Mouse (Mus musculus): ENCODE measurements around the gene Nat8f6. TPM values are rescaled to one million over a fixed set of nuclear protein-coding genes. Genes with fewer than 3 reads are reported as not detected.
"Not testable (repeated sequence)": the region's sequence is repeated elsewhere in the genome, so short reads cannot be mapped to it uniquely, and the experiment has no call there.

Gene Nat8f6
- not detected in 2 replicates for polyA plus RNA-seq (2016; fragmentation: Nextera tagmentation; extraction: Ambion mirVana)

DNA sequence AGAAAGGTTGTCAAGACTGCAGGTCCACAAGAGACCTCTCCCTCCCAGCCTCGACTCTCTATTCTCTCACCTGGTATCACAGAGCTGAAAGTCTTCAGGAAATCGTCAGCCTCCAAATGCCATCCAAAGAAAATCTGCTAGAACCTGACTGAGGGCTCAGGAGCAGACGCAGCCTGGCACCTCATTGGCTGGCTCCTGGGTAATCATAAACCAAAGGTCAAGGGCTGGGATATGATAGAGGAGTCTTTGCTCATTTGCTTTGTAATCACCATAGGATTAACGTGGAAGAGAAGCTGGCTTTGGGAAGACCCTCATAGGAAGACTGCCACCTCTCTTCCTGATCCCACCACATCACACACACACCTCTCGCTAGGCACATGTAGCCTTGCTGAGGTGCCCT lies at the start of gene Nat8f6, which contains the start of gene Nat8f5:
Nat8f6 (minus strand) TSS at position 118 of the 400 bp plus-strand sequence.
Nat8f5 (minus strand) TSS at position 136 of the 400 bp plus-strand sequence.
- no peaks in the 10 kb centered on the region for H3K9me3 ChIP-seq
- no peaks in the 10 kb centered on the region for H3K4me1 ChIP-seq
- H3K27ac ChIP-seq (replicated peaks), result no peak within 1 kb of the TSS
- no peak for DNase-seq (ENCODE audit: low spot score)
- 86% methylated on average over 5 of the region's 5 CpGs for WGBS
- no peak within 1 kb of the TSS for H3K4me3 ChIP-seq
- H3K27me3 ChIP-seq (replicated peaks; ENCODE audit: low read depth, poor library complexity, severe bottlenecking), result no peaks in the 10 kb centered on the region
- no peaks in the 10 kb centered on the region for H3K36me3 ChIP-seq (replicated peaks)

DNA sequence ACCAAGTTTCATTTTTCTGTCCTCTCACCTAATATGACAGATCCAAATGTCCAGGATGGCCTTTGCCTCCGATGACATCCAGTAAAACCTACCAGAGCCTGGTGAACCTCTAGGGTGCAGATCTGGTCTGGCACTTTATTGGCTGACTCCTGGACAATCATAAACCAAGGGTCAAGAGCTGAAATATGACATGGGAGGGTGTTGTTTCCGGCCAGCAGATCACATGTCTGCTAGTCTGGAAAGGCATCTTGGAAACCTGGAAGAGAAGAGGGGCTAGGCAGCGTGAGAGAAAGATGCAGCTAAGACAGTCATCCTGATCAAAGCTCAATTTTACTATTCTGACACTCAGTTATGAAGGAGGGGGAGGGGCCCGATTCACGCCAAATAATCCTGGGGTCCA lies 48.3 kb upstream of the Nat8f6 start, which contains the start of gene Nat8f2:
Nat8f2 (minus strand) TSS at position 153 of the 400 bp plus-strand sequence.
- H3K36me3 ChIP-seq (replicated peaks); H3K4me3 ChIP-seq; H3K4me1 ChIP-seq; H3K27me3 ChIP-seq (replicated peaks; ENCODE audit: low read depth, poor library complexity, severe bottlenecking); DNase-seq (ENCODE audit: low spot score); H3K9me3 ChIP-seq; H3K27ac ChIP-seq (replicated peaks): not testable (repeated sequence)
- 88% methylated on average over 5 of the region's 5 CpGs for WGBS

- H3K4me3 ChIP-seq, result no peak overlapping the region
- no peak overlapping the region for H3K27ac ChIP-seq (replicated peaks)
- H3K36me3 ChIP-seq (replicated peaks), result no peaks in the 10 kb centered on the region
- WGBS, result 71% methylated on average over 8 of the region's 8 CpGs
- H3K9me3 ChIP-seq, result no peaks in the 10 kb centered on the region
- H3K27me3 ChIP-seq (replicated peaks; ENCODE audit: low read depth, poor library complexity, severe bottlenecking), result no peaks in the 10 kb centered on the region
- no peaks in the 10 kb centered on the region for H3K4me1 ChIP-seq
- no peak for DNase-seq (ENCODE audit: low spot score)
Measured at GRCm38 (mm10) chr6:85867726-85868690, 47.3 kb upstream of the Nat8f6 start.

DNA sequence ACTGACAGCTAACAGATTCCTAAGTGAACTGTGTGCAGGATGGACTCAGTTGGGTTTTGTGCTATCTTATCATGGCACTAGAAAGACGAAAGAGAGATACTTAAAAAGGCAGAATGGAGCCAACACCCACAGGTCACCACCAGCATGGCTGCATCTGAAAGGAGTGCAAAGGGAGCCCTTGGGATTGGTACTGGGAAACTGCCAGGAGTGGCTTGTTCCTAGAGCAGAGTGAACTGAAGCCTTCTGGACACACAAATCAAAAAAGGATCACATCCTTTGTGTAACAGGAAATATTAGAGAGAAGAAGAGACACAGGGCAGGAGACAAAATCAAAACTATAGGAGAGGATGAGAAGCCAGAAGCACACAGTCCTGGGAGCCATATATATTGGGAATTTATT lies 46.2 kb upstream of the Nat8f6 start:
- not testable (repeated sequence) for H3K4me1 ChIP-seq; H3K4me3 ChIP-seq; H3K27ac ChIP-seq (replicated peaks); H3K36me3 ChIP-seq (replicated peaks); H3K9me3 ChIP-seq; H3K27me3 ChIP-seq (replicated peaks; ENCODE audit: low read depth, poor library complexity, severe bottlenecking); DNase-seq (ENCODE audit: low spot score)
- WGBS, result 82% methylated on average over 1 of the region's 1 CpGs

DNA sequence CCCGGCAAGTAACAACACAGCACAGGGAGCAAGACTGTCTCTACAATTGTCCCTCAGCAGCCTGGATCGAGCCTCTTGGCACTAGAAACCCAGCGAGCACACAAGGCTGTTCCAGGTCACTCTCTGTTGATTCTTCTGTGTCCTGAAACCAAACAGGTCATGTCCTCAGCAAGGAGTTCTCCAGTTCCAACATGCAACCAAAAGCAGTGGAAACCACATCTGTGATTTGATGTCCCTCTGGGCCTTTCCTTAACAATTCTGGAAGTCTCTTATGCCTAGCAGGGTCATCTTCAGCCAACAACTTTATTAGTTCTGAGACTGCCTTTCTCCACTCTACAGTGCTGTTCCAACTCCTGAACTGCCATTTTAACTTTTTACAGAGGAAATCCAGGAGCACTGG lies 45.4 kb upstream of the Nat8f6 start:
- H3K27me3 ChIP-seq (replicated peaks; ENCODE audit: low read depth, poor library complexity, severe bottlenecking); DNase-seq (ENCODE audit: low spot score); H3K9me3 ChIP-seq; H3K27ac ChIP-seq (replicated peaks); H3K4me3 ChIP-seq; H3K4me1 ChIP-seq; H3K36me3 ChIP-seq (replicated peaks): not testable (repeated sequence)
- 86% methylated on average over 3 of the region's 3 CpGs for WGBS

DNA sequence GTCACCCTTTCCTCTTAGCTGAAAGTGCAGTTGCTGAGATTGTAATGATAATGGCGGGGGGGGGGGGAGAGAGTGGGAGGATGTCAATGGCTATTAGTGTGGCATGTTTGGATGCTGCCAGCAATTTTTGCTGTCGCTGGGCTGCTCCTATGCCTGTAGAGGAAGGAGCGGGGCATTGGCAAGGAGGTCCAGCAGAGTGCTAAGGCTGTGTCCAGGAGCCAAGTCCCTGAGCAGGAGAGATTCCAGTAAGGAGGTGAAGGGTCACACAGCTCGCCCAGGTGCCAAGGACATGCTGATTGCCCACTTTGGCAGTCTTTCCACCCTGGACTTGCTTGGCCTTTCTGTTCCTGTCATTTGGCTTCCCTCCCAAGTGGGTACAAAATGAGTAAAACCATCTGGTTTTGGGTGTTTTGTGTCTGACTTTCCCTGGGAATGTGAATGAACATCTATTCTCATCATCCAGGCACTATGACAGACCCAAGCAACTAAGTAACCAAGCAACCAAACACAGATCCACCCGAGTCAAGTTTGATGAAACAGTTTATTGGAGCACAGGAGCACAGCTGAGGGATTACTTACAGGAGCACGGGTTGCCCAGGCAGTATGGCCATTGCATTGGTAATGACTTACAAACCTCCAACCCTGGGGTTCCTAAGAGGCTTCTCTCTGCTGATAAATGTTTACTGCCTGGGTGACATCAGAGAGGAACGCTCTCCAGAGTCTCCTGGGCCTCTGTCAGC lies 44.3 kb upstream of the Nat8f6 start:
- H3K9me3 ChIP-seq; H3K27me3 ChIP-seq (replicated peaks; ENCODE audit: low read depth, poor library complexity, severe bottlenecking); H3K36me3 ChIP-seq (replicated peaks); H3K4me1 ChIP-seq; DNase-seq (ENCODE audit: low spot score); H3K4me3 ChIP-seq; H3K27ac ChIP-seq (replicated peaks): not testable (repeated sequence)
- 72% methylated on average over 6 of the region's 7 CpGs for WGBS

DNA sequence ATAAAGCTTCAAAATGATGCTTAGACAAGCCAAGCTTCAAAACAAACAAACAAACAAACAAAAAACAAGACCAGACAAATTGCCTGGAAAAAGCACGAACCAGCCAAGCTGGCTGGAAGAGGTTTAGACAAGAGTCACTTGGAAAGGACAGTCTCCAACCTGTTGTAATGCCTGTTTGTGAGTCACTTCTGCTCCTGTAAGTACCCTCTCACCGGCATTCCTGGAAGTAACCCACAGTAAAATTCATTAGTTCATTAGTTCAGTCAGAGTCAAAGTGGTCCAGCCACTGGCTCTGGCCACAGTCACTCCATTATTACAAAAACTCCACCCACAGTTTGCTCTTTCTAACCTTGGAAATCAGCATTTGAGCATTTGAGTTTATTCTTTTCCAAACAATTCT lies 43.1 kb upstream of the Nat8f6 start:
- Histone ChIP-seq H3K4me1 (no peaks in the 10 kb centered on the region), H3K4me3 (no peak overlapping the region), H3K27me3 (replicated peaks; ENCODE audit: low read depth, poor library complexity, severe bottlenecking) (no peaks in the 10 kb centered on the region), H3K36me3 (replicated peaks) (no peaks in the 10 kb centered on the region), H3K27ac (replicated peaks) (no peak overlapping the region), H3K9me3 (no peaks in the 10 kb centered on the region)
- DNase-seq (ENCODE audit: low spot score), result no peak
- 86% methylated on average over 2 of the region's 2 CpGs for WGBS

DNA sequence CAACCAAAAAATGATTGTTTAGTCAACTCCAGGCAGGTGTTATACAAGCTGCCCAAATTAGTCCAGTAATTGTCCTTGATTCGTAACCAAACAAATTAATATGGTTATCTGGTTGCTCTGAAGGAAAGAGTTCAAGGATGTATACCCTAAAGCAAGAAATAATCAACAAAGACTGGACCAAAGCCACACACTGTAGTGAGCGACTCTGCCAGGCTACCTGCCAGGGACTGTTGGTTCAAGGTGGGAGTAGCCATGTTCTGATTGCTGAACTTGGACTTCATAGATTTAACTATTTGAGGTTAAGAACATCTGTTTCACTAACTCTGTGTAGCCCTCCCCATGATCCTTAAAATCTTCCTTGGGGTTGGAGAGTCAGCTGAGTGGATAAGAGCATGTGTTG lies 42.4 kb upstream of the Nat8f6 start:
- Histone ChIP-seq H3K4me1 (no peaks in the 10 kb centered on the region), H3K9me3 (no peaks in the 10 kb centered on the region), H3K4me3 (no peak overlapping the region), H3K36me3 (replicated peaks) (no peaks in the 10 kb centered on the region), H3K27ac (replicated peaks) (no peak overlapping the region), H3K27me3 (replicated peaks; ENCODE audit: low read depth, poor library complexity, severe bottlenecking) (no peaks in the 10 kb centered on the region)
- 84% methylated on average over 2 of the region's 2 CpGs for WGBS
- no peak for DNase-seq (ENCODE audit: low spot score)

GRCm38 (mm10) chr6:85862565-85862964 lies 41.8 kb upstream of the Nat8f6 start:
- Histone ChIP-seq H3K36me3 (replicated peaks) (no peaks in the 10 kb centered on the region), H3K27ac (replicated peaks) (no peak overlapping the region), H3K4me3 (no peak overlapping the region), H3K4me1 (no peaks in the 10 kb centered on the region), H3K27me3 (replicated peaks; ENCODE audit: low read depth, poor library complexity, severe bottlenecking) (no peaks in the 10 kb centered on the region), H3K9me3 (no peaks in the 10 kb centered on the region)
- WGBS, result 78% methylated on average over 3 of the region's 3 CpGs
- no peak for DNase-seq (ENCODE audit: low spot score)

DNA sequence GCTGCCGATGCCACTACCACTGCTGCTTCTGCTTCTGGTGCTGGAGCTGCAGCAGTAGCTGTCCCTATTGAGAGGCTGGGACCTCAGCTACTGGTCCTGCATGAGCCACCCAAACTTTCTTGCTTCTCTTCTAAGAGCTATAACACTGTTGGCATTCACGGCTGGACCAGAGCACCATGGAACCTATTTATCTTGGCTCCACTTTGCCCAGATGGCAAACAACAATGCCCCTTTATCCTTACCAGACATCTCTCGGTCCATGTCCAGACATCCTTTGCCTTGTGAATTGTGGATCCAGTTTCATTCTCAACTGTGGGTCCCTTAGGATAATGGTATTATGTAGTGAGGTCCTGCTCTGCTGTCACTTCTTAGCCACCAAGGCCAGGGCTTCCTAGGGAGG lies 40.5 kb upstream of the Nat8f6 start:
- DNase-seq (ENCODE audit: low spot score), result no peak
- 86% methylated on average over 3 of the region's 3 CpGs for WGBS

GRCm38 (mm10) chr6:85856194-85856678 lies 35.5 kb upstream of the Nat8f6 start:
- Histone ChIP-seq H3K27ac (replicated peaks) (no peak overlapping the region), H3K36me3 (replicated peaks) (no peaks in the 10 kb centered on the region), H3K4me1 (0 out of 2 replicates have a peak, but pooled peaks cover 3% of the 10 kb centered on the region), H3K4me3 (no peak overlapping the region), H3K9me3 (no peaks in the 10 kb centered on the region), H3K27me3 (replicated peaks; ENCODE audit: low read depth, poor library complexity, severe bottlenecking) (no peaks in the 10 kb centered on the region)
- whole genome bisulfite sequencing, result 74% methylated on average over 1 of the region's 1 CpGs
- DNase-seq (ENCODE audit: low spot score), result no peak

More for the DNA sequence above, 40.5 kb upstream of the Nat8f6 start:
- Histone ChIP-seq H3K36me3 (replicated peaks) (no peaks in the 10 kb centered on the region), H3K27me3 (replicated peaks; ENCODE audit: low read depth, poor library complexity, severe bottlenecking) (no peaks in the 10 kb centered on the region), H3K4me1 (no peaks in the 10 kb centered on the region), H3K27ac (replicated peaks) (no peak overlapping the region), H3K4me3 (no peak overlapping the region), H3K9me3 (no peaks in the 10 kb centered on the region)

DNA sequence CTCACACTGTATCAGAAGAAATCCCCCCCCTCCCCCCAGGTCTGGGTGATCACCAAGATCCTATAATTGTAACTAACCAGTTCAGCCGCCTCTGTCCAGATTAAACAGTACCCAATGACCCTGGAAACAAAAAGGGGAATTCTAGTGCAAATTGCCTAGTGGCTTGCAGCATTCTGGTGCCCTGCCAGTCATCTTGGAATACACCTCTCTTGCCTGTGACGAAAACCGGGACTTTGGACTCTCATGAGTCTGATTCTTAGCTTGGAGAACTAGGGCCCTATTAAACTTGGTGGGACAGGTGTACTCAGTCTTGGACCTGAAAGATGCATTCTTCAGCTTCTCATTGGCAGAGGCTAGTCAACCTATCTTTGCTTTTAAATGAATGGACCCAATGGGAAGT lies 32.7 kb upstream of the Nat8f6 start:
- H3K36me3 ChIP-seq (replicated peaks), result no peaks in the 10 kb centered on the region
- no peak overlapping the region for H3K27ac ChIP-seq (replicated peaks)
- H3K27me3 ChIP-seq (replicated peaks; ENCODE audit: low read depth, poor library complexity, severe bottlenecking), result no peaks in the 10 kb centered on the region
- H3K9me3 ChIP-seq, result no peaks in the 10 kb centered on the region
- DNase-seq (ENCODE audit: low spot score), result no peak
- peaks cover 3% of the 10 kb centered on the region; the same call in 1 of the 2 replicates for H3K4me1 ChIP-seq
- H3K4me3 ChIP-seq, result no peak overlapping the region
- WGBS, result 85% methylated on average over 3 of the region's 3 CpGs
